Mouse (Mus musculus) midbrain, embryonic 12.5 days (tissue): ENCODE data around the gene Eif4g3. TPM values are rescaled to one million over a fixed set of nuclear protein-coding genes. Genes with fewer than 3 reads are reported as not detected.
A peak's percentile ranks its signal among the peaks of the same experiment; 100 is the strongest.

Experiments
- ATAC-seq: fragments of 200-750 bp; cut with Nextera tagmentation; 2 replicates; pipeline ENCODE4 v1.8.0; 2017; ENCODE audit warnings: low read depth, moderate TSS enrichment, moderate library complexity; ENCODE audit not compliant: low FRiP score
- H3K27ac ChIP-seq: fragments of 300-500 bp; sonication (generic); replicated peaks from 2 replicates; pipeline ENCODE4 v1.5.1; 2016; ENCODE audit warnings: mild to moderate bottlenecking
- H3K27me3 ChIP-seq: fragments of 300-500 bp; sonication (generic); 2 replicates; pipeline ENCODE4 v1.6.1; 2016; ENCODE audit warnings: mild to moderate bottlenecking
- H3K36me3 ChIP-seq: fragments of 300-500 bp; sonication (generic); 2 replicates; pipeline ENCODE4 v1.6.1; 2016
- H3K4me1 ChIP-seq: fragments of 300-500 bp; sonication (generic); 2 replicates; pipeline ENCODE4 v1.6.1; 2016
- H3K4me2 ChIP-seq: fragments of 300-500 bp; sonication (generic); replicated peaks from 2 replicates; pipeline ENCODE4 v1.6.1; 2016; ENCODE audit warnings: mild to moderate bottlenecking, moderate library complexity
- H3K4me3 ChIP-seq: fragments of 300-500 bp; sonication (generic); 2 replicates; pipeline ENCODE4 v1.5.1; 2016; ENCODE audit warnings: mild to moderate bottlenecking
- H3K9ac ChIP-seq: fragments of 300-500 bp; sonication (generic); replicated peaks from 2 replicates; pipeline ENCODE4 v1.6.1; 2016; ENCODE audit warnings: mild to moderate bottlenecking, moderate library complexity
- H3K9me3 ChIP-seq: fragments of 300-500 bp; sonication (generic); 2 replicates; pipeline ENCODE4 v1.6.1; 2016; ENCODE audit warnings: mild to moderate bottlenecking
- WGBS: fragments of 180-500 bp; shearing (Covaris S2); methylation state at CpG from one replicate; pipeline ENCODE4 v1.1.7; 2016; 5-methylcytosine and 5-hydroxymethylcytosine counted together
- polyA plus RNA-seq: library from polyadenylated mRNA; unstranded; fragments of >200 nt; fragmentation: Nextera tagmentation; extraction: Ambion mirVana; gene quantifications from 2 replicates; pipeline ENCODE4 v1.2.1, GENCODE M21; 2016

The Eif4g3 gene
- polyA plus RNA-seq, 1 experiment from 2014 or later = 61.6 TPM

GRCm38 (mm10) chr4:138073086-138073485 lies 80.3 kb downstream of the Eif4g3 start:
- no peak for ATAC-seq
- Histone ChIP-seq H3K27me3 (no peaks in the 10 kb centered on the region), H3K9ac (no peak overlapping the region), H3K9me3 (no peaks in the 10 kb centered on the region), H3K4me1 (peaks cover 11% of the 10 kb centered on the region; the same call in 1 of the 2 replicates), H3K4me3 (no peak overlapping the region), H3K27ac (no peak overlapping the region), H3K36me3 (peaks cover 16% of the 10 kb centered on the region), H3K4me2 (no peak overlapping the region)
- WGBS = 91% methylated on average over 11 of the region's 11 CpGs

GRCm38 (mm10) chr4:138073531-138073930 lies 80.7 kb downstream of the Eif4g3 start:
- H3K4me3 ChIP-seq = no peak overlapping the region
- no peaks in the 10 kb centered on the region for H3K9me3 ChIP-seq
- H3K36me3 ChIP-seq = peaks cover 17% of the 10 kb centered on the region
- peaks cover 11% of the 10 kb centered on the region; the same call in 1 of the 2 replicates for H3K4me1 ChIP-seq
- no peak for ATAC-seq
- H3K27me3 ChIP-seq = no peaks in the 10 kb centered on the region
- WGBS = 89% methylated on average over 7 of the region's 7 CpGs
- no peak overlapping the region for H3K9ac ChIP-seq
- no peak overlapping the region for H3K27ac ChIP-seq
- H3K4me2 ChIP-seq = no peak overlapping the region

GRCm38 (mm10) chr4:138074896-138075584 lies 82.2 kb downstream of the Eif4g3 start:
- no peak for ATAC-seq
- H3K4me1 ChIP-seq = peaks cover 11% of the 10 kb centered on the region; the same call in 1 of the 2 replicates
- no peak overlapping the region for H3K4me3 ChIP-seq
- H3K27ac ChIP-seq = no peak overlapping the region
- no peaks in the 10 kb centered on the region for H3K27me3 ChIP-seq
- H3K9ac ChIP-seq = no peak overlapping the region
- peaks cover 20% of the 10 kb centered on the region for H3K36me3 ChIP-seq
- H3K4me2 ChIP-seq = no peak overlapping the region
- no peaks in the 10 kb centered on the region for H3K9me3 ChIP-seq
- WGBS = 79% methylated on average over 6 of the region's 6 CpGs

- Histone ChIP-seq H3K4me3 (no peak overlapping the region), H3K9me3 (no peaks in the 10 kb centered on the region), H3K4me1 (peaks cover 15% of the 10 kb centered on the region; the same call in 1 of the 2 replicates), H3K36me3 (peaks cover 14% of the 10 kb centered on the region), H3K27me3 (no peaks in the 10 kb centered on the region), H3K27ac (no peak overlapping the region), H3K9ac (no peak overlapping the region), H3K4me2 (no peak overlapping the region)
- WGBS = 95% methylated on average over 3 of the region's 3 CpGs
- no peak for ATAC-seq
Observed at GRCm38 (mm10) chr4:138077663-138078295, 85.0 kb downstream of the Eif4g3 start.

DNA sequence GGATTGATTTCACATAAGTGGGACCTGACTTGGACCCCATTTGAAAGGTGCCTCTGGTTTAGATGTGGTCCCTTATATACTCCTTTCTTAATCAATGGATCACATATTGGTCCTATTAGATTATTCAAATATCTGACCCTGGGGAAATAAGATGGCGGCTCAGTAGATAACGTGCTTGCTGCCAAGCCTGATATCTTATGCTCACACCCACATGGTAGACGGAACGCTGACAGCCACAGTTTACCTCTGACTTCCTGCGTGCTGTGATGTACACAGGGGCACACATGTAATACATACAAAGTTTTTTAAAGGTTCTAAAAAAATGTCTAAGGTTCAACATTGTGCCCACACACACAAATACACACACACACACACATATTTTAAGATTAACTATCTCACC lies 86.4 kb downstream of the Eif4g3 start:
- H3K9ac ChIP-seq = no peak overlapping the region
- ATAC-seq = no peak
- H3K4me1 ChIP-seq = peaks cover 11% of the 10 kb centered on the region; the same call in 1 of the 2 replicates
- WGBS = 94% methylated on average over 5 of the region's 5 CpGs
- no peaks in the 10 kb centered on the region for H3K9me3 ChIP-seq
- H3K4me3 ChIP-seq = no peak overlapping the region
- no peak overlapping the region for H3K4me2 ChIP-seq
- peaks cover 29% of the 10 kb centered on the region for H3K36me3 ChIP-seq
- H3K27me3 ChIP-seq = no peaks in the 10 kb centered on the region
- H3K27ac ChIP-seq = no peak overlapping the region

- Histone ChIP-seq H3K27me3 (no peaks in the 10 kb centered on the region), H3K9ac (no peak overlapping the region), H3K4me1 (peaks cover 15% of the 10 kb centered on the region; the same call in 1 of the 2 replicates), H3K36me3 (peaks cover 41% of the 10 kb centered on the region), H3K9me3 (no peaks in the 10 kb centered on the region), H3K4me3 (no peak overlapping the region), H3K27ac (no peak overlapping the region), H3K4me2 (no peak overlapping the region)
- ATAC-seq = no peak
- WGBS = 90% methylated on average over 8 of the region's 8 CpGs
Observed at GRCm38 (mm10) chr4:138082466-138082865, 89.6 kb downstream of the Eif4g3 start.

- Histone ChIP-seq H3K4me1 (peaks cover 15% of the 10 kb centered on the region; the same call in 1 of the 2 replicates), H3K27me3 (no peaks in the 10 kb centered on the region), H3K4me3 (no peak overlapping the region), H3K9ac (no peak overlapping the region), H3K36me3 (peaks cover 32% of the 10 kb centered on the region), H3K9me3 (no peaks in the 10 kb centered on the region), H3K4me2 (no peak overlapping the region), H3K27ac (no peak overlapping the region)
- ATAC-seq = no peak
- WGBS = 95% methylated on average over 8 of the region's 8 CpGs
Observed at GRCm38 (mm10) chr4:138084103-138084502, 91.3 kb downstream of the Eif4g3 start.

DNA sequence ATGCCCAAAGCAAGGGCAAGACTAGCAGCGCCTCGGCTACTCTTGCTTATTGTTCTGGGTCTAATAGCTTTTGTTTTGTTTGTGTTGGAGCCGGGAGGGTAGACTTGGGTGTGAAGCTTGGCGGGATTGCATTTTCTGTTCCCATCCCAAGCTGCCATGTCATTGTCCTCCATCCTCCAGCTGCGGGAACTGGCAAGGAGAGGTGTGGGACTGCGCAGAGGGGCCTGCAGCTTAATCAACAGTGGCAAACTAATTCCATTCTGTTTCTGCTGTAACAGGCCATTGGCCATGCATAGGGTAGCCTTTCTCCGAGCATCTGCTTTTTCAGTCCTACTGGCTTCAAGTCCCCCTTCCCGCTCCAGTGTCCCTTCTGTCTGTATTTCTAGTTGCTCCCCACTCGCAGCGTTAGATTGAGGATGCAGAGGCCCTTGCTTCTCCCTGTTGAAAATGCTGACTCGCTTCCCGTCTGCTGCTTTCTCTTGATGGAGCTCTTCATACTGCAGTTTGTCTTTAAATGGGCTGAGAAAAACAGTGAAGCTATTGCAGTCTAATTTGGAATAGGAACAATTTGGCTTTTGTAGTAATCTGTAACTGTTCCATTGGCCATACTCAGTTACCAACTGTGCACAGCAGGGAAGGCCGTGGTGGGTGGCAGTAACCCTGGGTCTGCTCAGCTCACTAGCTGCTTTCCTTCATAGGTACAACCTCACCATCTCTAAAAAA lies 92.2 kb downstream of the Eif4g3 start:
- no peak overlapping the region for H3K4me3 ChIP-seq
- H3K4me2 ChIP-seq = no peak overlapping the region
- peak overlapping the region; percentile 31; the same call in 1 of the 2 replicates for H3K27ac ChIP-seq
- no peak for ATAC-seq
- no peak overlapping the region for H3K9ac ChIP-seq
- no peaks in the 10 kb centered on the region for H3K27me3 ChIP-seq
- H3K4me1 ChIP-seq = peaks cover 15% of the 10 kb centered on the region; the same call in 1 of the 2 replicates
- peaks cover 39% of the 10 kb centered on the region for H3K36me3 ChIP-seq
- WGBS = 83% methylated on average over 13 of the region's 13 CpGs
- H3K9me3 ChIP-seq = no peaks in the 10 kb centered on the region

DNA sequence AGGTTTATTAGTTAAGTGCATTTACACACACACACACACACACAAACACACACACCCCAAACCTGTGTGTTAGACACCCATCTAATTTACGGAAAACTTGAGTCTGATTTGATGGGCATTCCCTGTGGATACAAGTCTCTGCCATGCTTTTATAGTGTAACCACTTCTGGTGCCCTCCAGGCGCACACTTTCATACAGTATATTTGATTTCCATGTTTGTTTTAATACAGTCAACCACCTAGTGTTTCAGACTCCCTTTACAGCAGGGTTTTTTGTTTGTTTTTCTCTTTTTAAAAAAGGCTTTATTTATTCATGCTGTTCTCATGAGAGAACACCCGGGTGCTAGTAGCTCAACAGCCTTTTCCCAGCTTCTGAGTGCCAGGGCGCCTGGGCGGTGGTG lies 94.1 kb downstream of the Eif4g3 start:
- 83% methylated on average over 5 of the region's 5 CpGs for WGBS
- H3K27me3 ChIP-seq = no peaks in the 10 kb centered on the region
- H3K4me3 ChIP-seq = no peak overlapping the region
- H3K4me2 ChIP-seq = no peak overlapping the region
- H3K9ac ChIP-seq = no peak overlapping the region
- no peaks in the 10 kb centered on the region for H3K9me3 ChIP-seq
- no peak for ATAC-seq
- peaks cover 40% of the 10 kb centered on the region for H3K36me3 ChIP-seq
- 0 out of 2 replicates have a peak, but pooled peaks cover 4% of the 10 kb centered on the region for H3K4me1 ChIP-seq
- H3K27ac ChIP-seq = no peak overlapping the region

GRCm38 (mm10) chr4:138089512-138089911 lies 96.7 kb downstream of the Eif4g3 start:
- Histone ChIP-seq H3K27me3 (no peaks in the 10 kb centered on the region), H3K4me3 (no peak overlapping the region), H3K36me3 (peaks cover 34% of the 10 kb centered on the region), H3K4me2 (no peak overlapping the region), H3K27ac (no peak overlapping the region), H3K4me1 (0 out of 2 replicates have a peak, but pooled peaks cover 3% of the 10 kb centered on the region), H3K9me3 (no peaks in the 10 kb centered on the region), H3K9ac (no peak overlapping the region)
- 92% methylated on average over 2 of the region's 2 CpGs for WGBS
- ATAC-seq = no peak

DNA sequence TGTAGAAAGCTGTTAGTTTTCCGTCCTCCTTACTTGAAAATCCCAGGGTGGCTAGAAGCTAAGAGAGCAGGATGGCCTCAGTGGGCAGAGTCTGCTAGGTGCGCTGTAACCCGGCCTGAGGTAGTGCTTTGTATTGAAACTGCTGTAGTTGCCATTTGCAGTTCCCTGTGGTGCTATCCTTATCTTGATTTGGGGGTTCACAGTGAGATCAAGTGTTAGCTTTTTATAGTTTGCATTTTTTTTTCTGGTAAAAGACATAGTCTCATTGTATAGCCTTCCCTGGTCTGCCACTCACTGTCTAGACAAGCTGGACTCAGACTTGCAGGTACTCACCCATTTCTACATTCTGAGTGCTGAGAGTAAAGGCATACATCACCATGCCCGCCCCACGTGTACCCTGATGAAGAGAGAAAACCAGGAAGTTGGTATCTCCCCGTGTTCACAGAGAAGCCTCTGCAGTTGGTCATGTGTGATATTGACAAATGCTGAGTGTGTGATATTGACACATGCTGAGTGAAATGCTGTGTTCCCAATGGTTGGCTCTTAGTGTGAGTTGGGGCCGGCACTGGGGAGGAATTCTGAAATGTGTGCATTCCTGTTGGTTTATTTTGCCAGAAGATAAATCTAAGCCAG lies 98.9 kb downstream of the Eif4g3 start:
- peaks cover 25% of the 10 kb centered on the region for H3K36me3 ChIP-seq
- H3K4me1 ChIP-seq = no peaks in the 10 kb centered on the region
- no peak for ATAC-seq
- no peak overlapping the region for H3K9ac ChIP-seq
- H3K27ac ChIP-seq = no peak overlapping the region
- H3K4me3 ChIP-seq = no peak overlapping the region
- 91% methylated on average over 7 of the region's 7 CpGs for WGBS
- no peak overlapping the region for H3K4me2 ChIP-seq
- H3K9me3 ChIP-seq = no peaks in the 10 kb centered on the region
- no peaks in the 10 kb centered on the region for H3K27me3 ChIP-seq
